Mouse (Mus musculus) duodenum, adult 2 months (tissue): Measurements from ENCODE around the gene Castor1. TPM values are rescaled to one million over a fixed set of nuclear protein-coding genes. Genes with fewer than 3 reads are reported as not detected.

Experiments
- polyA plus RNA-seq: library from polyadenylated mRNA; depleted of rRNA; stranded (reverse); fragments of >200 nt; gene quantifications from 2 replicates; pipeline ENCODE4 v1.2.3, GENCODE M21; 2012; ENCODE audit warnings: low replicate concordance; rRNA removed

The Castor1 gene
- 4.0 and 5.2 TPM in 2 replicates for polyA plus RNA-seq

GRCm38 (mm10) chr11:4217914-4218629 is at the start of gene Castor1:
Gene Castor1, plus strand, starts transcription at chr11:4218225.

GRCm38 (mm10) chr11:4186486-4187317 is 31.3 kb upstream of the Castor1 start, which contains the start of gene Tbc1d10a:
Gene Tbc1d10a, plus strand, starts transcription at chr11:4186789.

GRCm38 (mm10) chr11:4235665-4236545 is 17.9 kb downstream of the Castor1 start, which contains the start of gene Osm:
Gene Osm, plus strand, starts transcription at chr11:4236420.

GRCm38 (mm10) chr11:4256846-4257607 is 39.0 kb downstream of the Castor1 start, which contains the start of gene Lif:
Gene Lif, plus strand, starts transcription at chr11:4257557.

Other genes starting within 250 kb of the Castor1 start
- 0.07 and 0.14 TPM in 2 replicates for gene 4930556J24Rik, start 241.4 kb upstream of the Castor1 start, polyA plus RNA-seq
- gene Gal3st1, start 234.6 kb upstream of the Castor1 start, polyA plus RNA-seq: 133 and 187 TPM in 2 replicates
- 0.12 and 0.19 TPM in 2 replicates for gene Sec14l4, start 186.8 kb upstream of the Castor1 start, polyA plus RNA-seq
- not detected in 2 replicates for gene Sec14l3, start 153.4 kb upstream of the Castor1 start, polyA plus RNA-seq
- 48.5 and 49.0 TPM in 2 replicates for gene Mtfp1, start 122.8 kb upstream of the Castor1 start, polyA plus RNA-seq
- 31.2 and 70.7 TPM in 2 replicates for gene Sec14l2, start 94.8 kb upstream of the Castor1 start, polyA plus RNA-seq
- gene Rnf215, start 83.0 kb upstream of the Castor1 start, polyA plus RNA-seq: 12.4 and 20.5 TPM in 2 replicates
- 1.2 and 2.2 TPM in 2 replicates for gene Ccdc157, start 57.9 kb upstream of the Castor1 start, polyA plus RNA-seq
- gene Sf3a1, start 57.9 kb upstream of the Castor1 start, polyA plus RNA-seq: 19.7 and 24.3 TPM in 2 replicates
- 29.9 and 52.6 TPM in 2 replicates for gene Tbc1d10a, start 31.4 kb upstream of the Castor1 start, polyA plus RNA-seq
- gene Osm, start 18.2 kb downstream of the Castor1 start, polyA plus RNA-seq: 0.05 and 0.26 TPM in 2 replicates
- gene Lif, start 39.3 kb downstream of the Castor1 start, polyA plus RNA-seq: 2.9 and 4.1 TPM in 2 replicates
- gene Hormad2, start 222.9 kb downstream of the Castor1 start, polyA plus RNA-seq: not detected in 2 replicates